Mouse (Mus musculus): ENCODE measurements around the gene Gnl3. TPM values are rescaled to one million over a fixed set of nuclear protein-coding genes. Genes with fewer than 3 reads are reported as not detected.

Gene Gnl3
- total RNA-seq (2021) = 10 to 100 TPM; 43.3 to 45.6 TPM
- long read RNA-seq, experiment 1, transcript Gnl3-201 (15 exons, 1,947 nt) = major isoform, 8 of 15 reads
- long read RNA-seq, experiment 1, partial matches to known transcripts = 0 of 15 reads
- long read RNA-seq, experiment 1, other reads (novel, unspliced or antisense) = 7 of 15 reads
- long read RNA-seq, experiment 2, transcript Gnl3-201 (15 exons, 1,947 nt) = major isoform, 11 of 16 reads
- long read RNA-seq, experiment 2, partial matches to known transcripts = 0 of 16 reads
- long read RNA-seq, experiment 2, other reads (novel, unspliced or antisense) = 3 of 16 reads

DNA sequence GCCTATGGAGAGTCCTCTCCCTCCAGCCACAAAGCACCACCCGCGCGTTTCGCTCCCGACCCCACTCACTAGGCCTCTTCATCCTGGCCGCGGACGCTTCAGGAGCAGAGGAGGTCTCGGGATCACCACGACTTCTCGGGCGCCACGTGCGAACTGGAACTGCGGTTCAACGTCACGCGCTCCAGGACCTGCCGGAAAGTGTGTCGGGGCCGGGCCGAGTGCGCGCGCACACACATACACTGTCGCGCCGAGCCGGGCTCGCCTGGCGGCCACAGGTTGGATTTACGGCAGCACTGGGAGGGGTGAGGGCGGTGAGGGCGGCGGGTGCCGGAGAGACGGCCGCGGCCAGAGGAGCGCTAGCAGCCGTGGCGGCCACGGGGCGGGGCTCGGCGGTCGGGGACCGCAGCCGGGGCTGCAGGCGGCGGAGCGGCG is at the start of gene Gnl3, which contains the start of gene Pbrm1:
Gnl3 (minus strand) TSS at position 293 of the 432 bp plus-strand sequence.
Pbrm1 (plus strand) TSS at position 279 of the 432 bp plus-strand sequence.
- peak; percentile 93 to 97 for DNase-seq (ENCODE audit: low spot score in 2 of 2)

DNA sequence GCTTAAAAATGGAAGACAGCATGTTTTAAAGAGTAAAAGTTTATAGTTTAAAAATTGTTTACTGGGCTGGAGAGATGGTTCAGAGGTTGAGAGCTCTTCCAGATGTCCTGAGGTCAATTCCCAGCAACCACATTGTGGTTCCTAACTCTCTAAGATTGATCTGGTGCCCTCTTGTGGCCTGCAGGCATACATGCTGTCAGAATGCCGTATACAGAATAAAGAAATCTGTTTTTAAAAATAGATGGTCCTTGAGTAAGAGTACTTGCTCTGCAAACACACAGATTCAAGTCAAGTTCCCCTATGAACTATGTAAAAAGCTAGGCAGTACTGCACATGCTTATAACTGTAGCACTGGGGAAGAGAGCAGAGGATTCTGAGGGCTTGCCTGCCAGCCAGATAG is 43.3 kb upstream of the Gnl3 start:
- DNase-seq (ENCODE audit: low spot score in 2 of 2) = no peak

DNA sequence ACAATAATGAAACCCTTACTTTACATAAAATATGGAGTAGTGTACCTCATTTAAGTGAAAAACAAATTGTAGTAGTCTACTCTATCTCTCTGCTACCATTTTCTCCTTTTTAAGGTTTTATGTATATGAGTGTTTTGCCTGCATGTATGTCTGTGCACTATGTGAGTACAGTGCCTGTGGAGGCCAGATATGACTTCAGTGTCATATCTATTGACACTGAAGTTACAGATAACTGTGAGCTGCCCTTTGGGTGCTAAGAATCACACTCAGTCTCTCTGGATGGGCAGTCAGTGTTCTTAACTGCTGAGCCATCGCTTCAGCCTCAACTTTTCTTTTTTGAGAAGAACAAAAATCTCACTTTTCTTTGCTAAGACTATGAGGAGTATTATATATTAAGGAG is 26.9 kb upstream of the Gnl3 start:
- DNase-seq (ENCODE audit: low spot score in 2 of 2) = no peak

DNA sequence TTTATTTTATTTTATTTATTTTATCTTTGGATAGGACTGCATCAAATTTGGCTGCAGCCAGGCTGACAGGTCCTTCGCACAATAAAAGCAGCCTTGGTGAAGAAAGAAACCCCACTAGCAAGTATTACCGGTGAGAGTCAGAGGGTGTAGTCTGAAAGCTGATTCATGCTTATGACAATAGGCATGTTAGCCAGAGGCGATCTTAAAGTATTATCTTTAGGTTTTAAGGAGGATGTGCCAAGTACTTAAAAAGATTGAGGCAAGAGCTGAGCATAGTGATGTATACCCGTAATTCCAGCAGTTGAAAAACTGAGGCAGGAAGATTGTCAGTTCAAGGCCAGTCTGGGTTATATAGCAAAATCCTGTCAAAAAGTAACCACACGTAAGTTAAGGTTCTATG is 26.3 kb upstream of the Gnl3 start:
- DNase-seq (ENCODE audit: low spot score in 2 of 2) = no peak

DNA sequence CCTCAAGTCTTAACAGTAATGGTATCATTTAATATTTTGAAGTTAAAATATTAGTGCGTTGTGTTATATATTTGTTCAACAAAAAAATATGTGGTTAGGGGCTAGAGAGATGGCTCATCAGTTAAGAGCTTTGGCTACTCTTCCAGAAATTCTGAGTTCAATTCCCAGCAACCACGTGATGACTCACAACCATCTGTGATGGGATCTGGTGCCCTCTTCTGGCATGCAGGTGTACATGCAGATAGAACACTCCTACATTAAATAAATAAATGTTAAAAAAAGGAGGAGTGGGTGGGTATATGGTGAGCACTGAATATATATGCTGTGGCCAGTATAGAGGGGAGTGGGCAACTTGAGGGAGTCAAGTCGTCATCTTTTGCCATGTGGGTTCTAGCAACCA is 6.8 kb upstream of the Gnl3 start:
- no peak for DNase-seq (ENCODE audit: low spot score in 2 of 2)

DNA sequence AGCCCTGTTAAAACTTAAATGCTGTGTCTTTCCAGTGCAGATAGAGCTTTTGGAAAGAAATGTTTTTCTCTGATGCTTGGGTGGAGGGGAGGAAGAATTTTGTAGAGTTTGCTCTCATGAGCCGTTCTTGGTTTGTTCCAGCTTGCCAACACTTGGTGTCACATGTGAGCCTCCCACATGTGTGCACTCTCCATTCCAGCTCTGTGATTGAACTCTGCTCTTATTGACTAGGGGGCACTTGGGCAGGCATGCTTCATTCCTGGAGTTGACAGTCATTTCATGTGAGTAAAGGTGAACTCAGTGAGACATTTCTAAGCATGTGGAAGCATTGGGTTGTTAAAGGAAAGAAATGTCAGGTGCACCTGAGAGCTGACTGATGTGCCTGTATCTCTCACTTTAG is 3.6 kb upstream of the Gnl3 start:
- DNase-seq (ENCODE audit: low spot score in 2 of 2) = no peak

DNA sequence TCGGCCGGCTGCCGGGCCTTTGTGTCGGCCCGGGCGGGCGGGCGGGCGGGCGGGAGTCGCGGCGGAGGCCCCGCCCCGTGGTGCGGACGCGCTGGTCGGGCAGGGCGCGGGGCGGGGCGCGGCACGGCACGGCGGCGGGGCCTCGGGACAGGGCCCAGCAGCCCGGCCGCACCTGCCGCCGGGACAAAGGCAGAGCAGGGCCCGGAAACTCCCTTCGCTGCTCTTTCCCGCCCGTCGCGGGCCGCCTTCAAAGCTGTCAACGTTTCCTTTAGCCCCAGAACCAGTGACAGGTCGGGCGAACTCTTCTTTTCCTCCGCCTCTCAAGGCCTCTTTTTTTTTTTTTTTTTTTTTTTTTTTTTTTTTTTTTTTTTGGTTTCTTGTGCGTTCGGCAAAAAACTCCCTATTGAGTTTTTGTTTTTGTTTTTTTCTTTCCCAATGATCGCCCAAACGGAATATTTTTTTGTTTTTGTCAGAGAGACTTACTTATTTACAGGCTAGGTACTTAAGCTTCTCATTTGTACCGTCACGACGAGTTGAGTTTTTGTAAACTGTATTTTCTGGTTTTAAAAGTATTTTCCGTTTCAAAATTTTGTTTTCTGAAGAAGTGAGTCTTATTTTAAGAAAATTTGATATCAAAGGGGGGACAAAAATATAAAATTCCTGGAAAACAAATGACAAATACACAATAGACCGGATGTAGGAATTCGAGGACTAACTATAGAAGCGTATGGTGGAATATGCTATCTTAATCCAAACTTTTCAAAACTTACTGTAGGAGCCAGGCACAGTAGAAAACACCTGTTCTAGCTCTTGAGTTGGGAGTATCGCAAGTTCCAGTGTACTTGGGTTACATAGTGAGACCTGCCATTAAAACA is 616 bp upstream of the Gnl3 start:
- DNase-seq (ENCODE audit: low spot score in 2 of 2) = peak in 1 of 2 experiments; percentile 49

DNA sequence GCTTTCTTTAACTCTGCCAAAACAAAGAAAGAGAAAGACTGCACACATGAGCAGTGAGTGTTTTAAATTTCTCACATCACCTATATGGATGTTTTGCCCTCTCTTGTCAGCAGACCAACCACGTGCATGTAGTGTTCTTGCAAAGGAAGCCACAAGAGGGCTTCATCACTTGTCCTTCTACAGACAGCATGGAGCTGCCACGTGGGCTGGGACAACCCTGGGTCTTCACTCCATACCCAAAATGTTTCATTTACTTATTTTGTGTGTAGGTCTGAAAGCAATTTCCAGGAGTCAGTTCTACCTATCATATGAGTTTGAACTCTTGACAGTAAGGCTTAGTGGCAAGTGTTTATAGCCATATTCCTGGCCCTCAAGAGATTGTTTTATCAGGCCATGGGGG is 1.1 kb downstream of the Gnl3 start:
- DNase-seq (ENCODE audit: low spot score in 2 of 2) = no peak

DNA sequence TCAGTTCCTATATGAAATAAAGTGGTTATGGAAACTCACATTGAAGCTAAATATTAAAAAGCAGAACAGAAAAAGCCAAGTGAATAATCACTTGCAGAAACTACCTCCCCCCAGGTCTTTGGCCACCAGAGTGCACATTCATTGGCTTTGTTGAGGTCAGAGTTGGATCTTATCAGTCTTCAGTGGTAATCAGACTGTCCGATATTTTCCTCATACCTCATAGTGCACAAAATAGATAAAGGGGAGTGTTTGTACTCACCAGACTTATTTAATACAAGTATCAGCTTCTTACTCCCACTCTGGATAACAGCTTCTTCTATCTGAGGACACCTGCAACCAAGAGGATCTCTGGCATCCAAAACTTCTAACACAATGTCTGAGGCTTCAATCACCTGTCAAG is 2.9 kb downstream of the Gnl3 start:
- no peak for DNase-seq (ENCODE audit: low spot score in 2 of 2)

DNA sequence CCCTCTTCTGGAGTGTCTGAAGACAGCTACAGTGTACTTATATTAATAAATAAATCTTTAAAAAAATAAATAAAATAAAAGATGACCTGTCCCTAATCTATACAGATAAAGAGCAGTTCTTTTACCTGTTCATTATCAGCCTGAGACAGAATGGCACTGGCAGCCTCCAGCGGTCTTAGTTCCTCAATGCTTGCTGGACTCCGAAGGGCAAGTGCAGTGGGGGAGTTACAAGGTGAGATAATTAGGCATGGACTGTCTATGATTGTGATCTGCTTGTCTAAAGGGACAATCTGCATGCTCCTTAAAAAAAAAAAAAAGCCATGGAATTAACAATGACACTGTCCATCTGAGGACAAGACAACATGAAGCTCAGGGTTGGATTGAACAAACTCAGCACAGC is 5.0 kb downstream of the Gnl3 start:
- DNase-seq (ENCODE audit: low spot score in 2 of 2) = no peak

DNA sequence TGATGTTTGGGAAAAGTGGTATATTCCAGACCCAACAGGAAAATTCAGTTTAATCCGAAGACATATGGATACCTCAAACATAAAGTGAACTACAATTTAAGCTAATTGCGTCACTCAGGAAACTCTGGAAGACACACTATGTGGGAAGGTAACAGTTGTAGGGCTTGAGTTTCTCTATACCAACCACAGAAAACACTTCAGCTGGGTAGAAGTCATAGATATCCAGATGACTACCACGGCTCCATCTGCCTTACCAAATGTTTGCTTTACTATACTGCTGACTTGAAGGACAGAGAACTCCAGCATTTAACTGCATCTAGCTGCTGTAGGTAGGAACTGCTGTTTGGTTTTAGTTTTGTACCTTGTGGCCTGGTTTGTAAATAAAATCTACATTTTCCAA is 7.4 kb downstream of the Gnl3 start:
- no peak for DNase-seq (ENCODE audit: low spot score in 2 of 2)

DNA sequence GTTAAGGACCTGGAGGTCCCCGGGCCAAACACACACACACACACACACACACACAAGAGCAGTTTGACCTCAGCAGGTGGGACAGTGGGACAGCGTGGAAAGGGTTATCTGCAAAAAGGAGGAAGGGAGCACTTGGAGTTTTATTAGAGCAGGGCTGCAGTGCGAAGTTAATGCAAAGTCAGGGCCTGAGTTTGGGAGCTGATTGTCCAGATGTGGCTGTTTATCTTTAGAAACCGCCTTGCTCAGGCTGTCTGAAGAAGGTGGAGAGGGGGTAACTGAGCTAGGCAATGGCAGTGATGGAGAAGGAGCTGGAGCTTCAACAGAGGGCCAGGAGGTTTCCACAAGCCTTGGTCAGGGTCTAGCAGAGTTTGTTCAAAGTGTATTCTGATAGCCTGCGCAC is 12.2 kb downstream of the Gnl3 start:
- no peak for DNase-seq (ENCODE audit: low spot score in 2 of 2)

DNA sequence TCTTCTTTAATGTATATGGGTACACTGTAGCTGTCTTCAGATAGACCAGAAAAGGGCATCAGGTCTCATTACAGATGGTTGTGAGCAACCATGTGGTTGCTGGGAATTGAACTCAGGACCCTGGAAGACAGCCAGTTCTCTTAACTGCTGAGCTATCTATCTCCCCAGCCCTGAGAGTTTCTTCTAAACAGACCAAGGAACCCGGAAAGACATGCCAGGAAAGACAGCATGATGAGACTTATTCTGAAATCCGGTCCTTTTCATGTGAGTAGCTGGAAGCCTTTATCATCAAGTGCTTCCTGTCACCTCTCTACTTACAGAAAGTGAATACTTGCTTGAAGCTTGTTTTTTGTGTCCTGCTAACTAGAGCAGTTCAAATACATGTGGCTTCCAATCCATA is 14.4 kb downstream of the Gnl3 start:
- no peak for DNase-seq (ENCODE audit: low spot score in 2 of 2)

DNA sequence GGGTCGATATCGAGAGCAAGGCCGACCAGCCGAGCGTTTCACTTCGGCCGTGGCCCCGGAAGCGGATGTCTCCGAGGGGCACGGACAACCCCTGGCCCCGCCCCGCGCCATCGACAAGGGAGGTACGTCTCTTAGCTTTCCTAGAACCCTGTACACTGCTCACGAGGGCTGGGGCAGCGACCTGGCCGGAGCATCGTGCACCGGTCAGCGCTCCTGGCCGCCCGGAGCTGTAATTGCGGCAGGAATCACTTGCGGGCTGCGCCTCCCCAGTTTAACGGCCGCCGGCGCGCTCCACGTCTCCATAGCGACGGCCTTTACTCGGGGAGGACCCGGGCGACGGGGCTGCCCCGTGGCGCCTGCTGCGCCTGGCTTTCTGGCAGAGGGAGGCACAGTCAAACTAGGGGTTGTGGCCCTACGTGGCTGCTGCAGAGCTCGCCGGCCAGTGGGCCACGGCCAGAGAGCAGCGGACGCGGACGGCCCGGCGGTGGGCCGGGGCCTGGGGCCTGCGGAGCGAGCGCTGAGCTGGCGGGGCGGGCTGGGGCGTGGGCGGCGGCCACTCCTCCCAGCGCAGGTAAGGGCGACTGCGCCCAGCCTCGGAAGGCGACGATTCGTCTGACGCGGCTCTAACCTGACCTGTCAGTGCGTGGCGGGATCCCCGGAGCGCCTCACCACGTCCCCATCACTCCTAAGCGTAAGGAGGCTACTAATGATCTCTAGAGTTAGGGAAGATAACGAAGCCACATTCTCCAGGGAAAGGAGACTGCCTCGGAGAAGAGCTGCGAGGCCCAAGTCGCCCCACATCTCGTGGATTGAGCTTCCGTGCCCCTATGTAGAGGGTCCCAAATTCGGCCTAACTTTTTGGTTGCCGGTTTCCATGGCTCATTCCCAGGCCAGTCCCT is 17.4 kb downstream of the Gnl3 start, which contains the start of the genes Glt8d1 and Spcs1:
Glt8d1 (plus strand) TSS at position 94 of the 899 bp plus-strand sequence.
Spcs1 (minus strand) TSS at position 366 of the 899 bp plus-strand sequence.
- DNase-seq (ENCODE audit: low spot score in 2 of 2) = peak; percentile 90 to 94

DNA sequence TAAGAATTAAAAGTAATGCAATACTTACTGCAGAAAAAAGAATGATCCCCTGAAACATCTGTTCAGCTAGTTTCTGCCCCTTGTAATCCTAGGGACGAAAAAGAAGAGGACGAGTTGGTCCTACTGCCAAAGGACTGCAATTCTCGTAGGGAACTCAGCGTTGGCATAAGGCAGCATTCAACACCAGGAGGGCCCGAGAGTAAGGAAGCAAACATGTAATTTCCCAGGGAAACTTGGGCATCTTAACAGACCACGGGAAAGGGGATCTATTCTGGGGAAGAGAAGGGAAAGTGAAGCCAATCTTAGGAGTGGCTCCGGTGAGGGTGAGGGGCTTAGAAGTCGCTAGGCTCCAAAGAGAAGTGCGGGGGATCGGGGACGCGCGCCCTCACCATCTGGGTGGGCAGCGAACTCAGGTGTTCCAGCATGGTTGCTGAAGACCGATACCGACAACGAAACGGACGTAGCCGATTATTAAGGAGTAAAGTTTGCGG is 18.1 kb downstream of the Gnl3 start:
- no peak for DNase-seq (ENCODE audit: low spot score in 2 of 2)

DNA sequence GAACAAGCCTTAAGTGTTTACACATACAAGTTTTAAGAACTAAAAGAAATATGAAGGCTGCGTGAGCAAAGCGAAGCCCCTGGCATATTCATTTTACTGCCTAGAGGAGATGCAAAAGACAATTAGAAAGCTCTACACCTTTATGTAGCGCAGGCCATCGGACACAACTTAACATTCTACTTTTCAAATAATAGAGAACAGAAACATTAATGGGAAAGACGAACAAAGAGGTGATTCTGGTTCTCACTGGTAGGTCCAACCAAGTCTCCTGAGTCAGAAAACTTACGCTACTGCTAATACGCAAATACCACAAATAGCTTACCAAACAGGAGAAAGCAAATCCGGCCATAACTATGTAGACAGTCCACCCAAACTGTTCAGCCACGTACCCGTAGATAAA is 18.6 kb downstream of the Gnl3 start:
- DNase-seq (ENCODE audit: low spot score in 2 of 2) = no peak

DNA sequence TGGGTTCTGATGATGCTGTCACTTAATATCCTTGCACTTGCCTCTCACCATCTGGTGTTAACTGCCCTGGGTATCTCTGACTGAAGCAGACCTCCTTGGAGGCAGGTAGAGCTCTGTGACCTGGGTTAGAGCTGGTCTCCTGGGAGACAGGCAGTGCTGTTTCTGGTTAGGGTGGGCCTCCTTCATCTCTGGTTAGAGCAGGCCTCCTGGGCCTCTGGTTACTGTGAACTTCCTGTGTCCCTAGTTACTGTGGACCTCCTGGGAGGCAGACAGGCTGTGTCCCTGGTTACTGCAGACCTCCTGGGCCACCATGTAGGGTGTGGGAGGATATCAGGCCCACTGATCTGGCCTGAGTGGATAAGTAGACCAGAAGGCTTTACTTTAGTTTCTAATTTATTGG is 22.5 kb downstream of the Gnl3 start:
- DNase-seq (ENCODE audit: low spot score in 2 of 2) = no peak

DNA sequence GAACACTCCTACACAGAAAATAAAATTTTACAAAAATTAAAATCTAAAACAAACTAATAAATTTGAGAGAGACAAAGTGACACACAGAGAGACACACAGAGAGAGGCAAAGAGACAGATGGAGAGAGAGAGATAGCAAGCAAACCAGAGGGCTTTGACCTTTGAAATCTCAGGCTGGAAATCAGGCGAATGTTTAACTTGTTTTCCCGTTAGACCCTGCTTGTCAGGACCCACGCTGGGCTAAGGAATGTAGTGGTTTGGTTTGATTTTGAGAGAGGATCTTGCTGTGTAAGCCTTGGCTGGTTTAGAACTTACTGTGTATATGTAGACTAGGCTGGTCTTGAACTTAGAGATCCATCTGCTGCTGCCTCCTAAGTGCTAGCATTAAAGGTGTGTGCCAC is 42.7 kb downstream of the Gnl3 start:
- DNase-seq (ENCODE audit: low spot score in 2 of 2) = no peak

DNA sequence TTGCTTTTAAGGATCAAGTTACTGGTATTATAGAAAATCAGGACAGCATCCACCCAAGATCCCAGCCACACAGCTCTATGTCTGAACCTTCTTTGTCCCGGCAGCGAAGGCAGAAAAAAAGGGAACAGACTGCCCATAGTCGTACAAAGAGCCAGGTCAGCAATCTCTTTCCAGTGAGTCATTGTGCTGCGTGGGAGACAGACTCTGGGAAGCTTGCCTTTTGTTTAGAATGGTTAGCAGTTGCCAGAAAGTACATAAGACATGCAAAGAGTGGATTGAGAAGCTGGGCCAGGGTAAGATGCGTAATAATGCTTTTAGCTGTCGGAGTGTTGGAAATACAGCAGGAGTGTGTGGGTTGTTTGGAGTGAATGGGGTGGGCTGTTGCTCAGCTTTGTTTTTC is 44.7 kb downstream of the Gnl3 start:
- DNase-seq (ENCODE audit: low spot score in 2 of 2) = peak; percentile 16 to 50

All from layer of hippocampus, postnatal 14 days (tissue).